18 mouse cellular contexts compared by ENCODE assay signal in genomic region chr12:77694101-77694500, GRCm38 (mm10).
DNase-seq lines count a peak whose midpoint lies in the region; ATAC-seq and TF ChIP-seq lines count a peak whose summit lies in the region.
"Had no signal": no experiment of that assay in that cellular context is flagged by ENCODE, and none has a peak within 500 bp of the region (broad histone marks: within the 10 kb centered on the region; RNA-seq: fewer than 3 reads in every experiment).

No protein-coding gene starts in this region.

- intact Hi-C loops in left cerebral cortex, postnatal 25 days (cut with DNase I): no loop called here

- H3K9me3 ChIP-seq in hindbrain, postnatal 0 days (ENCODE audit: low read length): no peaks in the 10 kb centered on the region
- no peaks in the 10 kb centered on the region for H3K9me3 ChIP-seq in hindbrain, embryonic 14.5 days (ENCODE audit: control insufficient read depth, low read length)
- no peaks in the 10 kb centered on the region for H3K9me3 ChIP-seq in limb, embryonic 12.5 days
- H3K9me3 ChIP-seq: heart, embryonic 12.5 days; hindbrain, embryonic 12.5 days; midbrain, embryonic 15.5 days had no signal

- no peak overlapping the region for H3K4me2 ChIP-seq in hindbrain, postnatal 0 days (ENCODE audit: low read depth, low read length)
- no peak overlapping the region for H3K4me2 ChIP-seq in hindbrain, embryonic 14.5 days (replicated peaks)
- no peak overlapping the region for H3K4me2 ChIP-seq in limb, embryonic 12.5 days
- H3K4me2 ChIP-seq: heart, embryonic 12.5 days; hindbrain, embryonic 12.5 days; liver, embryonic 11.5 days; midbrain, embryonic 15.5 days had no signal

- no peaks in the 10 kb centered on the region for H3K27me3 ChIP-seq in hindbrain, postnatal 0 days (ENCODE audit: insufficient read depth, low read length)
- H3K27me3 ChIP-seq in hindbrain, embryonic 14.5 days (ENCODE audit: control insufficient read depth, insufficient read depth, low read length): no peaks in the 10 kb centered on the region
- H3K27me3 ChIP-seq in limb, embryonic 12.5 days: peaks cover 5% of the 10 kb centered on the region
- H3K27me3 ChIP-seq: hindbrain, embryonic 12.5 days; midbrain, embryonic 15.5 days had no signal

- peak; percentile 9 for DNase-seq in hindbrain, postnatal 0 days (ENCODE audit: low spot score)
- DNase-seq in hindbrain, embryonic 14.5 days (ENCODE audit: low spot score): no peak
- peak; percentile 9 to 14 for DNase-seq in left cerebral cortex, postnatal 25 days (ENCODE audit: low spot score in 2 of 2)
- DNase-seq in left cerebral cortex, adult 11 months (ENCODE audit: low spot score): no peak
- peak; percentile 26 for DNase-seq in right cerebral cortex, postnatal 25 days
- no peak for DNase-seq in heart, adult 18-20 months
- DNase-seq: adrenal gland, adult 2 months; forebrain, postnatal 0 days; heart, postnatal 14 days; lung, adult 2 months; thymus, postnatal 25 days had no signal

- 65% methylated on average over 6 of the region's 6 CpGs for WGBS in hindbrain, postnatal 0 days
- whole genome bisulfite sequencing in hindbrain, embryonic 14.5 days: 70% methylated on average over 6 of the region's 6 CpGs
- WGBS in limb, embryonic 12.5 days: 24% methylated on average over 6 of the region's 6 CpGs

- no peak for ATAC-seq in hindbrain, postnatal 0 days
- no peak for ATAC-seq in hindbrain, embryonic 14.5 days (ENCODE audit: low FRiP score)
- ATAC-seq in limb, embryonic 12.5 days (ENCODE audit: insufficient number of reproducible peaks, insufficient read depth, low FRiP score, low TSS enrichment, low read depth): peak; percentile 50; the same call in 1 of the 2 replicates
- ATAC-seq: forebrain, postnatal 0 days; midbrain, embryonic 15.5 days had no signal

- no peaks in the 10 kb centered on the region for H3K4me1 ChIP-seq in hindbrain, postnatal 0 days (ENCODE audit: insufficient read depth, low read length)
- H3K4me1 ChIP-seq in hindbrain, embryonic 14.5 days (replicated peaks; ENCODE audit: control insufficient read depth, insufficient read depth, low read length): no peaks in the 10 kb centered on the region; the same call in 1 of the 2 replicates
- H3K4me1 ChIP-seq in limb, embryonic 12.5 days (replicated peaks): peaks cover 21% of the 10 kb centered on the region
- H3K4me1 ChIP-seq: midbrain, embryonic 15.5 days had no signal

- H3K4me3 ChIP-seq in hindbrain, postnatal 0 days (ENCODE audit: low read length): no peak overlapping the region
- no peak overlapping the region for H3K4me3 ChIP-seq in hindbrain, embryonic 14.5 days (replicated peaks; ENCODE audit: low read length)
- H3K4me3 ChIP-seq in limb, embryonic 12.5 days (replicated peaks): no peak overlapping the region
- H3K4me3 ChIP-seq: heart, embryonic 12.5 days; hindbrain, embryonic 12.5 days; midbrain, embryonic 15.5 days; myocyte had no signal

- no peaks in the 10 kb centered on the region for H3K36me3 ChIP-seq in hindbrain, postnatal 0 days (ENCODE audit: insufficient read depth, low read length)
- no peaks in the 10 kb centered on the region for H3K36me3 ChIP-seq in hindbrain, embryonic 14.5 days (replicated peaks; ENCODE audit: control insufficient read depth, insufficient read depth)
- no peaks in the 10 kb centered on the region for H3K36me3 ChIP-seq in limb, embryonic 12.5 days
- H3K36me3 ChIP-seq: heart, embryonic 12.5 days; hindbrain, embryonic 12.5 days; midbrain, embryonic 15.5 days had no signal

- no peak overlapping the region for H3K9ac ChIP-seq in hindbrain, postnatal 0 days (replicated peaks; ENCODE audit: low read length)
- no peak overlapping the region for H3K9ac ChIP-seq in hindbrain, embryonic 14.5 days
- no peak overlapping the region for H3K9ac ChIP-seq in limb, embryonic 12.5 days (replicated peaks)
- H3K9ac ChIP-seq: forebrain, postnatal 0 days; heart, embryonic 12.5 days; hindbrain, embryonic 12.5 days; midbrain, embryonic 15.5 days had no signal

- no peak for TF ChIP-seq CTCF in hindbrain, postnatal 0 days (IDR thresholded peaks at IDR 0.05; ENCODE audit: low read depth)

- no peak overlapping the region for H3K27ac ChIP-seq in hindbrain, postnatal 0 days
- H3K27ac ChIP-seq in hindbrain, embryonic 14.5 days: no peak overlapping the region
- no peak overlapping the region for H3K27ac ChIP-seq in limb, embryonic 12.5 days
- H3K27ac ChIP-seq: hindbrain, embryonic 12.5 days; kidney, postnatal 0 days; midbrain, embryonic 15.5 days had no signal

Comparison
In these comparisons a context has a peak if more than half of its experiments do, and no peak if none do; other contexts are left out.
1. DNase-seq: peak in hindbrain, postnatal 0 days (single experiment), left cerebral cortex, postnatal 25 days (2 of 2) and right cerebral cortex, postnatal 25 days (single experiment); none in hindbrain, embryonic 14.5 days (single experiment), left cerebral cortex, adult 11 months (single experiment) and heart, adult 18-20 months (0 of 2).